In the genomic region with DNA sequence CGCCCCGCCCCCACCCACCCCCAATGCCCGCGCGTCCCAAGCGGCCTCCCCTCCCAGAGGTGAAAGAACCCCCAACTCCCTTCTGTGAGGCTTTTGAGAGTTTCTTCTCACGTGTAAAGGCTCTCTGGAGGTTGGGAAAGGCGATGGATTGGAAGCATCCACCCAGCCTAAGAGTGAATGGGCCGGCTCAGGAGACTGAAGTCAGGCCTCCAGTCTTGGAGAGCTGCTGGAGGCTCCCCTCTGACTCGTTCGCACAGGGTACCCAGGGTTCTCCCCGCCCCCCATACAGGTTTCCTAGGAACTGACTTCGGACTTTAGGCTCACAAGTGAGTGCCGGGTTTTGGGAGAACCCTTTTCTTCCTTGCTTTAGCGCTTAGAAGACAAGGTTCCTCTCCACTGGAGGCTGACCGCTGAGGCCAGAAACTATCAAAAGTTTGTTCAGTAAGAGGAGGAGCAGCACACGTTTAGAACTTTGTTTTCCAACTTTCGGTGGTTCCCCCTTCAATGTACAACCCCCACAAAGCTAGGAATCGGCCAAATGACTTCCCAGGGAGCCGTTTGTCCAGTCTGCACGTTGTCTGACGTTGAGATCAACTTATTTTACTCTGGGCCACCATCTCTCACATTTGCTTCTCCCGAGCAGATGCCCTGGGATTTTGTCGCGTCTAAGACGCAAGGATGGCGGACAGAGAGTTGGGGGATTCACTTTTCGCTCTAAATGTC, we compare ENCODE assay signal across 12 mouse cellular contexts. TPM values are rescaled to one million over a fixed set of nuclear protein-coding genes. Genes with fewer than 3 reads are reported as not detected.
DNase-seq lines count a peak whose midpoint lies in the region; ATAC-seq and TF ChIP-seq lines count a peak whose summit lies in the region.
"Had no signal": no experiment of that assay in that cellular context is flagged by ENCODE, and none has a peak within 500 bp of the region (broad histone marks: within the 10 kb centered on the region; RNA-seq: fewer than 3 reads in every experiment).

No protein-coding gene starts in this region.

- no peak overlapping the region for H3K27ac ChIP-seq in heart, embryonic 12.5 days (ENCODE audit: poor library complexity, severe bottlenecking)
- no peak overlapping the region for H3K27ac ChIP-seq in embryonic facial prominence, embryonic 11.5 days (replicated peaks; ENCODE audit: low read depth, low read length)
- H3K27ac ChIP-seq in hindbrain, postnatal 0 days = peak overlapping the region; percentile 67
- peak overlapping the region; percentile 80 for H3K27ac ChIP-seq in neural tube, embryonic 13.5 days (replicated peaks)
- no peak overlapping the region for H3K27ac ChIP-seq in liver, embryonic 12.5 days
- H3K27ac ChIP-seq: heart, embryonic 13.5 days; liver, embryonic 15.5 days had no signal

- no peak for ATAC-seq in heart, embryonic 12.5 days (ENCODE audit: insufficient number of reproducible peaks, low FRiP score)
- peak; percentile 26; the same call in 1 of the 2 replicates for ATAC-seq in embryonic facial prominence, embryonic 11.5 days (replicated peaks; ENCODE audit: insufficient number of reproducible peaks, low FRiP score, low TSS enrichment, low read depth)
- ATAC-seq in hindbrain, postnatal 0 days = peak; percentile 40
- ATAC-seq in neural tube, embryonic 13.5 days (ENCODE audit: low read depth) = peak; percentile 41
- no peak for ATAC-seq in liver, embryonic 12.5 days
- no peak for ATAC-seq in megakaryocyte-erythroid progenitor cell, adult 5-6 weeks (replicated peaks; ENCODE audit: low FRiP score, low TSS enrichment, poor library complexity, severe bottlenecking)

- H3K9me3 ChIP-seq in heart, embryonic 12.5 days (replicated peaks) = no peaks in the 10 kb centered on the region
- no peaks in the 10 kb centered on the region for H3K9me3 ChIP-seq in embryonic facial prominence, embryonic 11.5 days (replicated peaks; ENCODE audit: control insufficient read depth, low read length)
- no peaks in the 10 kb centered on the region for H3K9me3 ChIP-seq in hindbrain, postnatal 0 days (ENCODE audit: low read length)
- H3K9me3 ChIP-seq in neural tube, embryonic 13.5 days = no peaks in the 10 kb centered on the region
- H3K9me3 ChIP-seq in liver, embryonic 12.5 days (replicated peaks) = no peaks in the 10 kb centered on the region
- H3K9me3 ChIP-seq: heart, embryonic 13.5 days; liver, embryonic 15.5 days had no signal

- peaks cover 77% of the 10 kb centered on the region for H3K27me3 ChIP-seq in heart, embryonic 12.5 days (replicated peaks)
- H3K27me3 ChIP-seq in embryonic facial prominence, embryonic 11.5 days (ENCODE audit: control insufficient read depth, insufficient read depth, low read length) = peaks cover 36% of the 10 kb centered on the region
- H3K27me3 ChIP-seq in hindbrain, postnatal 0 days (ENCODE audit: insufficient read depth, low read length) = no peaks in the 10 kb centered on the region
- peaks cover 16% of the 10 kb centered on the region for H3K27me3 ChIP-seq in neural tube, embryonic 13.5 days
- H3K27me3 ChIP-seq in liver, embryonic 12.5 days (replicated peaks) = peaks cover 85% of the 10 kb centered on the region

- peak overlapping the region; percentile 14 for H3K4me3 ChIP-seq in heart, embryonic 12.5 days
- H3K4me3 ChIP-seq in embryonic facial prominence, embryonic 11.5 days (ENCODE audit: low read depth, low read length) = no peak overlapping the region
- peak overlapping the region; percentile 24 for H3K4me3 ChIP-seq in hindbrain, postnatal 0 days (ENCODE audit: low read length)
- peak overlapping the region; percentile 87 for H3K4me3 ChIP-seq in neural tube, embryonic 13.5 days
- H3K4me3 ChIP-seq in liver, embryonic 12.5 days = no peak overlapping the region
- H3K4me3 ChIP-seq: heart, embryonic 13.5 days; liver, embryonic 15.5 days; myocyte had no signal

- peak overlapping the region; percentile 39 for H3K4me2 ChIP-seq in heart, embryonic 12.5 days
- H3K4me2 ChIP-seq in embryonic facial prominence, embryonic 11.5 days (ENCODE audit: low read depth, low read length) = 0 out of 2 replicates have a peak overlapping the region, but pooled peaks have one; percentile 7
- peak overlapping the region; percentile 90 for H3K4me2 ChIP-seq in hindbrain, postnatal 0 days (ENCODE audit: low read depth, low read length)
- peak overlapping the region; percentile 97 for H3K4me2 ChIP-seq in neural tube, embryonic 13.5 days
- H3K4me2 ChIP-seq in liver, embryonic 12.5 days = no peak overlapping the region
- H3K4me2 ChIP-seq: heart, embryonic 13.5 days; liver, embryonic 15.5 days had no signal

- WGBS in heart, embryonic 12.5 days = under 1% methylated on average over 28 of the region's 28 CpGs
- WGBS in embryonic facial prominence, embryonic 11.5 days = under 1% methylated on average over 28 of the region's 28 CpGs
- 11% methylated on average over 28 of the region's 28 CpGs for WGBS in hindbrain, postnatal 0 days
- under 1% methylated on average over 28 of the region's 28 CpGs for WGBS in neural tube, embryonic 13.5 days
- WGBS in liver, embryonic 12.5 days (ENCODE audit: insufficient replicate concordance) = 1% methylated on average over 28 of the region's 28 CpGs

- H3K36me3 ChIP-seq in heart, embryonic 12.5 days = no peaks in the 10 kb centered on the region
- H3K36me3 ChIP-seq in embryonic facial prominence, embryonic 11.5 days (replicated peaks; ENCODE audit: control insufficient read depth, insufficient read depth, low read depth, low read length) = no peaks in the 10 kb centered on the region
- H3K36me3 ChIP-seq in hindbrain, postnatal 0 days (ENCODE audit: insufficient read depth, low read length) = no peaks in the 10 kb centered on the region
- no peaks in the 10 kb centered on the region for H3K36me3 ChIP-seq in neural tube, embryonic 13.5 days
- no peaks in the 10 kb centered on the region for H3K36me3 ChIP-seq in liver, embryonic 12.5 days
- H3K36me3 ChIP-seq: heart, embryonic 13.5 days; liver, embryonic 15.5 days had no signal

- intact Hi-C loops in heart, postnatal 25 days (cut with DNase I) = loop anchor here (5.0 kb wide), 1 partner anchor 1673 kb away; no protein-coding TSS in a partner anchor

- H3K4me1 ChIP-seq in heart, embryonic 12.5 days (replicated peaks) = peaks cover 15% of the 10 kb centered on the region; the same call in 1 of the 2 replicates
- peaks cover 2% of the 10 kb centered on the region for H3K4me1 ChIP-seq in embryonic facial prominence, embryonic 11.5 days (ENCODE audit: control insufficient read depth, insufficient read depth, low read length)
- H3K4me1 ChIP-seq in hindbrain, postnatal 0 days (ENCODE audit: insufficient read depth, low read length) = no peaks in the 10 kb centered on the region
- H3K4me1 ChIP-seq in neural tube, embryonic 13.5 days (replicated peaks) = peaks cover 55% of the 10 kb centered on the region
- no peaks in the 10 kb centered on the region for H3K4me1 ChIP-seq in liver, embryonic 12.5 days
- H3K4me1 ChIP-seq: liver, embryonic 15.5 days had no signal

- DNase-seq in heart, postnatal 25 days (ENCODE audit: low spot score) = no peak
- peak; percentile 35 for DNase-seq in embryonic facial prominence, embryonic 11.5 days (ENCODE audit: low spot score)
- DNase-seq in hindbrain, postnatal 0 days (ENCODE audit: low spot score) = peak; percentile 40
- no peak for DNase-seq in left cerebral cortex, adult 11 months (ENCODE audit: low spot score)
- DNase-seq: kidney, postnatal 14 days had no signal

- H3K9ac ChIP-seq in heart, embryonic 12.5 days = no peak overlapping the region
- no peak overlapping the region for H3K9ac ChIP-seq in embryonic facial prominence, embryonic 11.5 days (replicated peaks; ENCODE audit: low read length)
- H3K9ac ChIP-seq in hindbrain, postnatal 0 days (replicated peaks; ENCODE audit: low read length) = peak overlapping the region; percentile 31; the same call in 1 of the 2 replicates
- peak overlapping the region; percentile 75 for H3K9ac ChIP-seq in neural tube, embryonic 13.5 days
- no peak overlapping the region for H3K9ac ChIP-seq in liver, embryonic 12.5 days
- H3K9ac ChIP-seq: heart, embryonic 13.5 days; liver, embryonic 15.5 days had no signal

- TF ChIP-seq CTCF in hindbrain, postnatal 0 days (IDR thresholded peaks at IDR 0.05; ENCODE audit: low read depth) = no peak

RNA-seq across cellular contexts. Expression of gene Pou3f2, which starts 8.6 kb away (rescaled TPM):
- 0.18 TPM in 1 of 2 replicates, not detected in the other for polyA plus RNA-seq in heart, embryonic 12.5 days (2016; fragmentation: Nextera tagmentation; extraction: Ambion mirVana)
- total RNA-seq in heart, postnatal 25 days (2021) = not detected
- 3.0 and 3.6 TPM in 2 replicates for polyA plus RNA-seq in embryonic facial prominence, embryonic 11.5 days (2014; fragmentation: Nextera tagmentation; extraction: Ambion mirVana)
- 17.9 and 19.4 TPM in 2 replicates for total RNA-seq in hindbrain, postnatal 0 days (2014; rRNA removed)
- 13.8 and 14.6 TPM in 2 replicates for polyA plus RNA-seq in hindbrain, postnatal 0 days (2015; fragmentation: Nextera tagmentation; extraction: Ambion mirVana)
- 20.8 and 25.0 TPM in 2 replicates for polyA plus RNA-seq in neural tube, embryonic 13.5 days (2015; fragmentation: Nextera tagmentation; extraction: Ambion mirVana)
- polyA plus RNA-seq in liver, embryonic 12.5 days (2016; fragmentation: Nextera tagmentation; extraction: Ambion mirVana) = not detected in 2 replicates
- total RNA-seq in megakaryocyte-erythroid progenitor cell, adult 5-6 weeks (2014; fragmentation: Nextera tagmentation) = not detected in 2 replicates
- not detected in 2 replicates for total RNA-seq in megakaryocyte-erythroid progenitor cell, adult 5-6 weeks (2017)
- polyA plus RNA-seq: myocyte had no signal

Comparison
In these comparisons a context has a peak if more than half of its experiments do, and no peak if none do; other contexts are left out.
1. ATAC-seq: peak in embryonic facial prominence, embryonic 11.5 days (single experiment), hindbrain, postnatal 0 days (single experiment) and neural tube, embryonic 13.5 days (single experiment); none in heart, embryonic 12.5 days (single experiment), liver, embryonic 12.5 days (single experiment) and megakaryocyte-erythroid progenitor cell, adult 5-6 weeks (single experiment).
2. H3K27ac ChIP-seq: peak in hindbrain, postnatal 0 days (single experiment) and neural tube, embryonic 13.5 days (single experiment); none in heart, embryonic 12.5 days (single experiment), embryonic facial prominence, embryonic 11.5 days (single experiment) and liver, embryonic 12.5 days (single experiment).
3. H3K4me3 ChIP-seq: peak in heart, embryonic 12.5 days (single experiment), hindbrain, postnatal 0 days (single experiment) and neural tube, embryonic 13.5 days (single experiment); none in embryonic facial prominence, embryonic 11.5 days (single experiment) and liver, embryonic 12.5 days (single experiment).
4. H3K9ac ChIP-seq: peak in hindbrain, postnatal 0 days (single experiment) and neural tube, embryonic 13.5 days (single experiment); none in heart, embryonic 12.5 days (single experiment), embryonic facial prominence, embryonic 11.5 days (single experiment) and liver, embryonic 12.5 days (single experiment).
5. DNase-seq: peak in embryonic facial prominence, embryonic 11.5 days (single experiment) and hindbrain, postnatal 0 days (single experiment); none in heart, postnatal 25 days (single experiment) and left cerebral cortex, adult 11 months (single experiment).